ENCODE assay signal across 17 mouse cellular contexts in genomic region chr15:74187371-74188070, GRCm38 (mm10).
"Had no signal": no experiment of that assay in that cellular context is flagged by ENCODE, and none has a peak within 500 bp of the region (broad histone marks: within the 10 kb centered on the region; RNA-seq: fewer than 3 reads in every experiment).

No protein-coding gene starts in this region.

- H3K4me3 ChIP-seq: layer of hippocampus, adult 2 months; limb, embryonic 12.5 days; liver, embryonic 13.5 days; lung, embryonic 15.5 days; megakaryocyte, embryonic 14.5 days; myocyte; neural tube, embryonic 12.5 days had no signal

- H3K9ac ChIP-seq: limb, embryonic 12.5 days; liver, embryonic 13.5 days; liver, postnatal 0 days; lung, embryonic 15.5 days; neural tube, embryonic 12.5 days had no signal

- H3K27me3 ChIP-seq: liver, embryonic 13.5 days; lung, embryonic 15.5 days; megakaryocyte, embryonic 14.5 days had no signal

- DNase-seq: kidney, postnatal 10 days; kidney, postnatal 4 days; liver; liver, embryonic 13.5 days; liver, postnatal 0 days; lung, postnatal 14 days; right cerebral cortex, postnatal 4 days; spleen, adult 18-20 months; thymus, adult 18-20 months; thymus, postnatal 14 days had no signal

- H3K27ac ChIP-seq: layer of hippocampus, adult 2 months; limb, embryonic 12.5 days; liver, embryonic 13.5 days; lung, embryonic 15.5 days; macrophage; neural tube, embryonic 12.5 days had no signal

- H3K36me3 ChIP-seq: limb, embryonic 12.5 days; liver, embryonic 13.5 days; lung, embryonic 15.5 days; neural tube, embryonic 12.5 days had no signal

- H3K4me2 ChIP-seq: limb, embryonic 12.5 days; liver, embryonic 13.5 days; lung, embryonic 15.5 days; neural tube, embryonic 12.5 days had no signal

- ATAC-seq: liver, postnatal 0 days had no signal

- H3K4me1 ChIP-seq: limb, embryonic 12.5 days; liver, embryonic 13.5 days; lung, embryonic 15.5 days; megakaryocyte, embryonic 14.5 days; neural tube, embryonic 12.5 days had no signal

- H3K9me3 ChIP-seq: limb, embryonic 12.5 days; liver, embryonic 13.5 days; lung, embryonic 15.5 days; megakaryocyte, embryonic 14.5 days; neural tube, embryonic 12.5 days had no signal
